Mouse (Mus musculus) liver, embryonic 14.5 days (tissue): Measurements from ENCODE around the gene Tnfsf8. TPM values are rescaled to one million over a fixed set of nuclear protein-coding genes. Genes with fewer than 3 reads are reported as not detected.

Source experiments
- ATAC-seq: fragments of 200-750 bp; cut with Nextera tagmentation; 2 replicates; pipeline ENCODE4 v1.8.0; 2017; ENCODE audit warnings: moderate number of reproducible peaks, mild to moderate bottlenecking, moderate library complexity; ENCODE audit not compliant: insufficient read depth
- DNase-seq, 3 experiments: peaks; one replicate each; pipeline ENCODE4 v3.0.0-alpha.2; 2012 to 2013; ENCODE audit warnings: low read depth in 3 of 3, low spot score in 3 of 3
- H3K27ac ChIP-seq: fragments of 300-500 bp; sonication (generic); 2 replicates; pipeline ENCODE4 v1.5.1; 2014; ENCODE audit warnings: moderate library complexity, mild to moderate bottlenecking, control low read depth, inconsistent platforms
- H3K27me3 ChIP-seq: fragments of 300-500 bp; sonication (generic); 2 replicates; pipeline ENCODE4 v1.6.1; 2014; ENCODE audit warnings: mild to moderate bottlenecking, low read length, moderate library complexity; ENCODE audit not compliant: control insufficient read depth, insufficient read depth
- H3K36me3 ChIP-seq: fragments of 300-500 bp; sonication (generic); replicated peaks from 2 replicates; pipeline ENCODE4 v1.6.1; 2014; ENCODE audit warnings: low read depth; ENCODE audit not compliant: control insufficient read depth, insufficient read depth
- H3K4me1 ChIP-seq, 2 experiments: fragments of 200-500 bp in 1 of 2; fragments of 300-500 bp in 1 of 2; sonication (generic) in 1 of 2; replicated peaks; 2 replicates each; pipeline ENCODE4 v1.6.1; 2012 to 2014; ENCODE audit warnings: antibody characterized with exemption in 1 of 2, inconsistent platforms in 1 of 2, low read length in 1 of 2; ENCODE audit not compliant: control insufficient read depth in 2 of 2, insufficient read depth in 2 of 2
- H3K4me2 ChIP-seq: fragments of 300-500 bp; sonication (generic); 2 replicates; pipeline ENCODE4 v1.6.1; 2014; ENCODE audit warnings: low read depth, mild to moderate bottlenecking, control low read depth, moderate library complexity
- H3K4me3 ChIP-seq, 2 experiments: fragments of 200-500 bp in 1 of 2; fragments of 300-500 bp in 1 of 2; sonication (generic) in 1 of 2; 2 replicates each; pipeline ENCODE4 v1.5.1; 2012 to 2014; ENCODE audit warnings: low read depth in 2 of 2, low read length in 2 of 2, mild to moderate bottlenecking in 2 of 2, control low read depth in 1 of 2, inconsistent platforms in 1 of 2, moderate library complexity in 1 of 2; ENCODE audit not compliant: insufficient read depth in 1 of 2
- H3K9ac ChIP-seq: fragments of 300-500 bp; sonication (generic); replicated peaks from 2 replicates; pipeline ENCODE4 v1.6.1; 2014; ENCODE audit warnings: mild to moderate bottlenecking, control low read depth, moderate library complexity
- H3K9me3 ChIP-seq: fragments of 300-500 bp; sonication (generic); 2 replicates; pipeline ENCODE4 v1.6.1; 2016; ENCODE audit warnings: low read length, mixed read lengths; ENCODE audit not compliant: control insufficient read depth
- CTCF ChIP-seq: IDR thresholded peaks from 2 replicates; pipeline ENCODE4 v1.5.1; 2016; ENCODE audit warnings: antibody characterized with exemption, low read depth, control low read depth
- EP300 ChIP-seq: IDR thresholded peaks from 2 replicates; pipeline ENCODE4 v1.6.1; 2016; ENCODE audit warnings: antibody characterized with exemption, low read depth
- WGBS: fragments of 180-500 bp; shearing (Covaris S2); extraction: QIAGEN DNeasy Blood & Tissue Kit; methylation state at CpG from one replicate; pipeline ENCODE4 v1.1.7; 2014; ENCODE audit not compliant: insufficient replicate concordance; 5-methylcytosine and 5-hydroxymethylcytosine counted together
- polyA plus RNA-seq, 2 experiments: library from polyadenylated mRNA; depleted of rRNA in 1 of 2; stranded (reverse) in 1 of 2; unstranded in 1 of 2; fragments of >200 nt; fragmentation: Nextera tagmentation in 1 of 2; extraction: Ambion mirVana in 1 of 2; gene quantifications; 2 replicates each; pipeline versions ENCODE4 v1.2.1 to v1.2.3; 2012 to 2014

The Tnfsf8 gene
- polyA plus RNA-seq, 2 experiments: 0.01 TPM; not detected in 1

DNA sequence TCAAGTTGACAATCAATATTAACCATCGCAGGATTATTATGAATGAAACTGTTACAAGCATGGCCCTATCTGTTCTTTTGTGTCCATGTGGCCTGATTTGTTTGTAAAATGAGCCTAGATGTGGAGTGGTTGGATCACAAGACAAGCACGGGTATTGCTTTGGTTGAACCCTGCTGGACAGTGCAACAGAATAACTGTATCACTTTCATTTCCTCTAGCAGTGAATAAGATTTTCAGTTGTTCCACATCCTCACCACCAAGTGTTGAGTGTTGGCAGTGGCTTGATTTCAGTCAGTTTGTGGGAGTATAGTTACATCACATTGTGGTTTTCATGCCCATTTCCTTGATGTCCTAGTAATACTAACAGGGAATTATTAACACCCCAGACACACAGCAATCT is 45.5 kb downstream of the Tnfsf8 start:
- ATAC-seq (no peak), DNase-seq (no peak)
- 60% methylated on average over 2 of the region's 2 CpGs for WGBS
- no peaks in the 10 kb centered on the region for H3K9me3 ChIP-seq
- H3K4me3 ChIP-seq: no peak overlapping the region
- no peaks in the 10 kb centered on the region for H3K4me1 ChIP-seq
- no peak overlapping the region for H3K27ac ChIP-seq
- H3K4me2 ChIP-seq: no peak overlapping the region
- H3K27me3 ChIP-seq: no peaks in the 10 kb centered on the region
- H3K9ac ChIP-seq: no peak overlapping the region
- TF ChIP-seq EP300: no peak
- H3K36me3 ChIP-seq: no peaks in the 10 kb centered on the region

DNA sequence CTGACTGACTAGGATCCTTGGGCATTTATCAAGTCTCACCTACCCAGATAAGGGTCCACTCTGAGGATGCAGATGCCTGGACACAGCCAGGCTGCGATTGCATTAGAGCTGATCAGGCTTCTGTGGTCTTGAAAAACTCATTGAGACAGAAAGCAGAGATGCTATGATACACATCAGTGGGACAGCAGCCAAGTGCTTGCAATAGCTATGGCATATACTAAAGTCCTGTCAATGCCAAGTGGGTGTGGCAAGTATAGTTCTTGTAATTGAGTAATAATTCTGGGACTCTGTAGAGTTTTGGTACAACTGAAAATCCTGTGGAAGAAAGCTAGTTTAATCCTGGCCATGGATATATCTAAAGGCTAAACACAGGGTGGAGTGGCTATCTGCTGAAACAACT is 63.1 kb downstream of the Tnfsf8 start:
- H3K36me3 ChIP-seq: no peaks in the 10 kb centered on the region
- no peak for TF ChIP-seq CTCF
- no peak for TF ChIP-seq EP300
- H3K27me3 ChIP-seq: no peaks in the 10 kb centered on the region
- no peaks in the 10 kb centered on the region for H3K9me3 ChIP-seq
- H3K4me2 ChIP-seq: no peak overlapping the region
- H3K9ac ChIP-seq: no peak overlapping the region
- ATAC-seq (no peak), DNase-seq (no peak)
- H3K4me3 ChIP-seq: no peak overlapping the region
- no peaks in the 10 kb centered on the region for H3K4me1 ChIP-seq
- no peak overlapping the region for H3K27ac ChIP-seq
- 53% methylated on average over 1 of the region's 1 CpGs for WGBS

DNA sequence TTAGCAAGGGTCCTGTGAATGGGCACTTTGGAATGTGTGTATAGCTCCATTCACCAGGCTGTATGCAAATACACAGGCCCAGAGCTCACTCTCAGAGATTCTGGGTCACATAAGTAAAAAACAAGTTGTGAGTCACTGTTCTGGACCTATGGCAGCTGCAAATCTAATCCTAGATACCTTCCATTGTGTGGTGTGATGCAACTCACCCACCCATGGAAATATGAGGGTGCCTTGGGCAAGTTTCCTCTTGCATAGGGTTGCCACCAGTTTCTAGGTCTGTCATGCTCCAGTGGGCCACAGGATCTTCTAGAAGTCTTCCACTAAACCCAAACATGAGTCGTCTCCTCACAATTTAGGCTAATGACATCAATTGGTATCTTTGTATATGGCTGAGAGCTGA is 64.6 kb downstream of the Tnfsf8 start:
- DNase-seq (no peak), ATAC-seq (no peak)
- H3K4me1 ChIP-seq: no peaks in the 10 kb centered on the region
- H3K4me2 ChIP-seq: no peak overlapping the region
- H3K4me3 ChIP-seq: no peak overlapping the region
- H3K9me3 ChIP-seq: no peaks in the 10 kb centered on the region
- TF ChIP-seq EP300 (no peak), CTCF (no peak)
- H3K9ac ChIP-seq: no peak overlapping the region
- no peak overlapping the region for H3K27ac ChIP-seq
- H3K36me3 ChIP-seq: no peaks in the 10 kb centered on the region
- H3K27me3 ChIP-seq: no peaks in the 10 kb centered on the region
- 61% methylated on average over 1 of the region's 1 CpGs for WGBS

- no peak for TF ChIP-seq CTCF
- TF ChIP-seq EP300: no peak
- no peak overlapping the region for H3K9ac ChIP-seq
- no peak overlapping the region for H3K4me2 ChIP-seq
- no peaks in the 10 kb centered on the region for H3K9me3 ChIP-seq
- H3K4me3 ChIP-seq: no peak overlapping the region
- no peaks in the 10 kb centered on the region for H3K36me3 ChIP-seq
- ATAC-seq (no peak), DNase-seq (no peak)
- H3K4me1 ChIP-seq: no peaks in the 10 kb centered on the region
- no peaks in the 10 kb centered on the region for H3K27me3 ChIP-seq
- H3K27ac ChIP-seq: no peak overlapping the region
- WGBS: 71% methylated on average over 3 of the region's 3 CpGs
Measured at GRCm38 (mm10) chr4:63792328-63792727, 68.8 kb downstream of the Tnfsf8 start.

DNA sequence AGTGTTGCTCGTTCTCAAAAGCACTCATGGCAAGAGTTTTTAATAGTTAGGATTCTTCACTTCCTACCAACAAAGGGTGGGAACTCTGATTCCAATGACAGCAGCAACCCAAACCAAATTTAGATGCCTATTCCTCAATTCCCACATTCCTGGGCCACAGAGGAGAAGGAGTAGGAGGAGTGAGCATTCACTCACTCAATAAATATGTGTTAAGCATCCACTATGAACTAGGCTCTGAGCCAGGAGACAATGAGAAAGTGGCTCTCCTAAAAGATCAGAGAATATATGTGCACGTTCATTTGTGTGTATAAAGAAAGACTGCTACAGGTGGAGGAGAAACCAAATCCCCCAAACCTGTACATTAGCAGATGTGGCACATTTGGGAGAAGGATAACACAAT is 75.7 kb downstream of the Tnfsf8 start:
- Histone ChIP-seq H3K4me3 (no peak overlapping the region), H3K4me1 (no peaks in the 10 kb centered on the region), H3K9ac (no peak overlapping the region), H3K27ac (no peak overlapping the region), H3K36me3 (no peaks in the 10 kb centered on the region), H3K9me3 (no peaks in the 10 kb centered on the region), H3K27me3 (no peaks in the 10 kb centered on the region), H3K4me2 (no peak overlapping the region)
- TF ChIP-seq CTCF (no peak), EP300 (no peak)
- DNase-seq: no peak
- 37% methylated on average over 2 of the region's 2 CpGs for WGBS
- ATAC-seq: no peak
